Mouse (Mus musculus): ENCODE measurements around the gene Cnr2.

Gene Cnr2

DNA sequence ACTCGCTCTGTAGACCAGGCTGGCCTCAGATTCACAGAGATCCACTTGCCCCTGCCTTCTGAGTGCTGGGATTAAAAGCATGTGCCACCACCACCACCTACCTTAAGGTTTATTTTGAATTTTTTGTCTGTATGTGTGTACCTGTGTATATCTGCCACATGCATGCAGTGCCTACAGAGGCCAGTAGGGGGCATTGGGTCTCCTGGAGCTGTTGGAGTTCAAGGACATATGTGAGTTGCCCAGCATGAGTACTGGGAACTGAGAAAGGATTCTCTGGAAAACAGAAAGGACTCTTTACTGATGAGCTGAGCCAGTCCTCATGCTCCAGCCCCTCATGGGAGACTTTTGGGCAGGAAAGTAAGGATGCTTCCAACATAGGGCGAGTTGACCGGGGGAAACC is 56.3 kb downstream of the Cnr2 start:
- in situ Hi-C loops (cut with MboI; ENCODE audit: unreplicated experiment in 2 of 2): loop anchor here (5.0 to 10.0 kb wide), 2 partner anchors 203 to 211 kb away; no protein-coding TSS in a partner anchor

DNA sequence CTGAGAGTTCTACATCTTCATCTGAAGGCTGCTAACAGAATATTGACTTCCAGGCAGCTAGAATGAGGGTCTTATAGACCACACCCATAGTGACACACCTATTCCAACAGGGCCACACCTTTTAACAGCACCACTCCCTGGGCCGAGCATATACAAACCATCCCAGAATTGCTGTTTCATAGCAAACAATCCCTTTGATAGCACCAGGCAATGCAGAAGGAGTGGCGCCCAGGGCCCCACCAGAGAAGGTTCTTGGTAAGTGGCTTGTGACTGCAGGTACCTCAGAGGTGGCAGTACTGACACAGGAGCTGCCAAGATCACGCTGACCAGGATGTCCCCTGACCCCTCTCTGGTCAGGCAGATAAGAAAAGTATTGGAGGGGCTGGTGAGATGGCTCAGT is 58.0 kb downstream of the Cnr2 start:
- in situ Hi-C loops (cut with MboI; ENCODE audit: unreplicated experiment in 2 of 2): loop anchor here (5.0 to 10.0 kb wide), 2 partner anchors 202 to 209 kb away; no protein-coding TSS in a partner anchor

DNA sequence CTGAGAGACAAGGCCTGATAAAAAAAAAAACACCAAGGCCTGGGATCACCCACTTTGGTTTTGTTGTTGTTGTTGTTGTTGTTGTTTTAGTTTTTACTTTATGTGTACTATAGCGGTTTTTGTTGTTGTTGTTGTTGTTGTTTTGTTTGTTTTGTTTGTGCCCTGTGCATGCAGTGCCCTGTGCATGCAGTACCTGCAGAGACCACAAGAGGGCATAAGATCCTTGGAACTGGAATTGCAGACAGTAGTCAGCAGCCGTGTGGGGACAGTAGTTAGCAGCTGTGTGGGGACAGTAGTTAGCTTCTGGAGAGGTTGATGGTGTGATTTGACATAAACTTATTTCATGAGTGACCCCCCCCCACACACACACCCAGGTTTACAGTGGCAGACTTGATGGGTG is 59.0 kb downstream of the Cnr2 start:
- in situ Hi-C loops (cut with MboI; ENCODE audit: unreplicated experiment in 2 of 2): loop anchor here (5.0 to 10.0 kb wide), 2 partner anchors 201 to 208 kb away; no protein-coding TSS in a partner anchor

DNA sequence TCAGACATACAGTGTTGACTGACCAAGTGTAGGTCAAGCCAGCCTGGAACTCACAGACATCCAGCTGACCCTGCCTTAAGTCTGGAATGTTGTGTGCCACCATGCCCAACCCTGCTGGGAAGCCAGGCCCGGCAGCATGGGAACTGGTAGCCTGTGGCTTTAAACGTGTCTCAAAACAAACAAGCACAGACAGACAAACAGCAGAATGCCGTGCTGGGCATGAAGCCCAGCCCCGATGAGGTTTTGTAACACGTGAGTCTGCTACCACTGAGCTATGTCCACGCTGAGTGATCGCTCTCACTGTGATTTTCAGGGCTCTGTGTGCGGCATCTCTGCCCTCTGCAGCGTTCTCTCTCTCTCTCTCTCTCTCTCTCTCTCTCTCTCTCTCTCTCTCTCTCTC is 60.7 kb downstream of the Cnr2 start:
- in situ Hi-C loops (cut with MboI; ENCODE audit: unreplicated experiment in 2 of 2): loop anchor here in 1 of 2 experiments (10.0 kb wide), 1 partner anchor 199 kb away; no protein-coding TSS in a partner anchor

DNA sequence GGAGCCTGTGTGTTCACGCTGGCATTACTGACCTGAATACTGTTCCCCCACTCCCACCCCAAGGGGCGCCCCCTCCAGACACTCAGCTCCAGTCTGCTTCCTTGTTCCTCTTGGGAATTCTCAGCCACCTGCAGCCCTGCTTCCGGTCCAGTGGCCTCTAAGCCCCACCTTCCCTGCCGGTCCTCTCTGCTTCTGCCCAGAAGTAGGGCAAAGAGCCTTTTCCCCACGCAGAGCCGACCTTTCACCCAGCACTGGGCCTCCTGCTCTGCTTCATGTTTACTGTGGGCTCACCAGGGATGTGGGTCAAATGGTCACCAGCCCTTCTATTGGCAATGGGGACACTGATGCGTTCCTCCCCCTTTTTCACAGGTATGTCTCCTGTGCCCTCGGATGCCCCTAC is 63.2 kb downstream of the Cnr2 start:
- in situ Hi-C loops (cut with MboI; ENCODE audit: unreplicated experiment in 2 of 2): loop anchor here in 1 of 2 experiments (10.0 kb wide), 1 partner anchor 196 kb away; no protein-coding TSS in a partner anchor

DNA sequence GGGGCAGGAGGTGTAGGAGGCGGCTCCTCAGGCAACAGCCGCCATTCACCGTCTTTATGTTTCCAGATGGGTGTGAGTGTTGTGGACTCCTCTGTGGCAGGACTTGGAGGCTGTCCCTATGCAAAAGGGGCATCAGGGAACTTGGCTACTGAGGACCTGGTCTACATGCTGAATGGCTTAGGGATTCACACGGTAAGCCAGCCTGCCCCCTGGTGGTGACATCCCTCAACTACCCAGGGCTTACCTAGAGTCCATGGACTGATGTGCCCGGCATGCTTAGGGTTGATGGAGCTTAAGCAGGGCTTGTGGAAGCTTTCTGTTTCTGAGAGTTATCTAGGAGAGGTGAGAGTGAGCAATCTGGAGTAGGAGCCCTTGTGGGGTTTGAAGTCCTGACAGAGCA is 65.5 kb downstream of the Cnr2 start:
- in situ Hi-C loops (cut with MboI; ENCODE audit: unreplicated experiment in 2 of 2): loop anchor here in 1 of 2 experiments (5.0 kb wide), 1 partner anchor 92 kb away; the partner anchor contains the start of gene Rpl11

DNA sequence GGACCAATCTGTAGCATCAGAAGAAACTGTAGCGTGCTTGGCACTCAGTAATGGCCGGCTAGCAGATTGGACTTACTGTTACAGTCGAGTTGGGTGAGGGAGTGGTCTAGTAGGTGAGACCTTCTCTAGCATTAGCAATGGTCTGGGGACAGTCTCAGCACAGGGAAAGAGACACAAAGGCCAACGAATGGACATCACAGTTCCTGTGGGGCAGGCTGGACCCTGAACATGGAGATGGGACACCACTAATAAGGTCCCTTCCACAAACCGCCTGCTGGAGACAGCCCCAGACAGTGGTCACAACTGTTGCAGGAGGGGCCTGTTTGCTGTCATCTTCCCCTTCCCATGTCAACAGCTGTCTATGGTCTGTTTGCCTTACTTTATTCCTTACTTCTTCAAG is 66.5 kb downstream of the Cnr2 start:
- in situ Hi-C loops (cut with MboI; ENCODE audit: unreplicated experiment in 2 of 2): loop anchor here in 1 of 2 experiments (5.0 kb wide), 1 partner anchor 91 kb away; the partner anchor contains the start of gene Rpl11

DNA sequence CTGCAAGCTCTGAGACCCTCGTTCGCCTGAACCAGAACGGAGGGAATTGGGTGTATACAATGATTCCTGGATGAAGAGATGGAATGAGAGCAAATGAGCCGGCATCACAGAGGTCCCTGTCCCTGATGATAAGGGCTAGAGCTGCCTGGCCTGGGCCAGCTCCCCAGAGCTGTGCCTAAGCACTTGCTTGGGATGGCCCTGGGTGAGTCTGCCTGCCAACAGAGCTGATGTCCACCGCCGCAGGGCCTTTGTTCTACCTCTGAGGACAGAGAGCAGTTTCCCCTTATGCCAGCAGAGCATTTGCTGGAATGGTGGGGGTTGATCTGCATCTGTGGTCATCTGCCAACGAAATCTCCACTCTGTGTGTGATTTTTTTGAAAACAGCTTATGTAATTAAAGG is 67.0 kb downstream of the Cnr2 start:
- in situ Hi-C loops (cut with MboI; ENCODE audit: unreplicated experiment in 2 of 2): loop anchor here in 1 of 2 experiments (5.0 kb wide), 1 partner anchor 90 kb away; the partner anchor contains the start of gene Rpl11

DNA sequence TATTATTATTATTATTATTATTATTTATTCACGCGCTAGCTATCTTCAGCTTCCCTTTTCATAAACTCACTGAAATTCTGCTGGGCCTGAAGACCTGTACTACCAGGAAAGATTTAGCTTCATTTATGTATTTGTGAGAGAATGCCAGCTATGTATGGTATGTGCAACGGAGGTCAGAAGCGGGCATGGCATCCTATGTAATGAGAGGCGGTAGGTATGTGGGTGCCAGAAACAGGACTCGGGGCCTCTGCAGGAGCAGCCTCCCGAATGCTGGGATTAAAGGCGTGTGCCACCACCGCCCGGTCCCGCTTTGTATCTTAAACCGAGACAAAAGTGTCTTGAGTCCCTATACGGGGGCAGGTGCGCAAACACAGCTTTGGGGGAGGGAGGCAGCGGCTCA is 67.8 kb downstream of the Cnr2 start:
- in situ Hi-C loops (cut with MboI; ENCODE audit: unreplicated experiment in 2 of 2): loop anchor here in 1 of 2 experiments (5.0 kb wide), 1 partner anchor 89 kb away; the partner anchor contains the start of gene Rpl11

DNA sequence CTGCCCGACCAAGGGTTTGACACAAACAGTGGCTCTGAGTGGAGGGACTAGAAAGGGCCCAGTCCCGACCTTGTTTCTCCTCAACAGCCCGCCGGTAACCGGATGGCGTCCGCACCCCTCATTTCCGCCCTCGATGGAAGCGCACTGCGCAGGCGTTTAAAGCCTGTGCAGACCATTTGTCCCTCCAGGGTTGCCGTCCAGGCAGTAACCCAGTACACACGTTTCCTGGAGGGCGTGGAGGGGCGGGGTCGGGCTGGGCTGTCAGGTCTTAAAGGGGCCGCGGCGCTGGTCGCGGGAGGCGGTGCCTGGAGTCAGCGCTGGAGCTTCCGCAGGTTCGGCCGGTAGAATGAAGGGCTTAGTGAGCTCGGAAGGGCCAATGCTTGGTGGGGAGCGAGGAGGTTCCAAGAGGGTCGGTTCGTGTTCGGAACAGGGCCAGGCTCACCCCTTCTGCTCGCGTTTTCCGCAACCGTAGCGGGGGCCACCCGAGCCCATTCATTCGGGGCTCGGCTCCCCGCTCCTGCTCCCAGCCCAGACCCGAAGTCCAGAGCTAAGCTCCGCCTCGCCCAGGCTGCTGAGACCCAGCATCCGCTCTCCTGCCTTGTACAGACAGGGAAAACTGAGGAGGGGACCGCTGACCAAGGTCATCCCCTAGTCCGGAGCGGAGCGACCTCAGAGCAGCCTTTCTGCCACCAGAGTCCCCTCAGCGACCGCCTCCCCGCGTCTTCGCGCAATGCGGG is 68.4 kb downstream of the Cnr2 start, which contains the start of gene Gale:
Gale (plus strand) TSS at position 271 of the 737 bp plus-strand sequence.
- in situ Hi-C loops (cut with MboI; ENCODE audit: unreplicated experiment in 2 of 2): loop anchor here in 1 of 2 experiments (5.0 kb wide), 1 partner anchor 89 kb away; the partner anchor contains the start of gene Rpl11

DNA sequence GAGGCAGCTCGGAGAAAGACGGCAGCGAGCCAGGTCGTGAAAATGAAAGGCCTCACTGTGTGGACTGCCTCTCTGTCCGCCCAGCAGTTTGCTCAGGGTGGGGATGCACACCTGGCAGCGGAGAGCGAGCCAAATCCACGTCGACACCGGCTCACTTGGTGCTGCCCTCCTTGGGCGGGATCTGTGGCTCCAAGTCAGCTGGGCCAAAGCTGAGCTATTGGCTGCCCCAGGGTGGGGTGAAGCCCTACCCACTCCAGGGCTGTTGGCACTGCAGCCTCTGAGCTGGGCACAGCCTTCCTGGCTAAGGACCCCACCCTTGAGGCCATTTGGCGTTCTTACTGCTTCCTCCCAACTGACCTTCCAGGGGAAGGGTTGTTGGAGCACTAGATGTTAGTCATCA is 69.2 kb downstream of the Cnr2 start:
- in situ Hi-C loops (cut with MboI; ENCODE audit: unreplicated experiment in 2 of 2): loop anchor here in 1 of 2 experiments (5.0 kb wide), 1 partner anchor 88 kb away; the partner anchor contains the start of gene Rpl11

DNA sequence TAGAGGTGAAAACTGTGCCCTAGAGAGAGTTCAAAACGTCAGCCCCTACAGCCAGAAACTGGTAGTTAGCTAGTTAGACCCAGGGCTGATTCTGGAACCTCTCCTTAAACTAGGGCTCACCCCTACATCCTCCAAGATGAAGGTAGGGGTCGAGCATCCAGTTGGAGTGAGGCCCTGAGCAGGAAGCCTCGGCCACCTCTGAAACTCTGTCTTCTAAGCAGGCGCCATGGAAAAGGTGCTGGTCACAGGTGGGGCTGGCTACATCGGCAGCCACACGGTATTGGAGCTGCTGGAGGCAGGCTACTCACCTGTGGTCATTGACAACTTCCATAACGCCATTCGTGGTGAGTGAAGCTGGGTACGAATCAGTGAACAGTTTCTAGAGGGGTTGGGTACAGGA is 69.9 kb downstream of the Cnr2 start:
- in situ Hi-C loops (cut with MboI; ENCODE audit: unreplicated experiment in 2 of 2): no loop called here

DNA sequence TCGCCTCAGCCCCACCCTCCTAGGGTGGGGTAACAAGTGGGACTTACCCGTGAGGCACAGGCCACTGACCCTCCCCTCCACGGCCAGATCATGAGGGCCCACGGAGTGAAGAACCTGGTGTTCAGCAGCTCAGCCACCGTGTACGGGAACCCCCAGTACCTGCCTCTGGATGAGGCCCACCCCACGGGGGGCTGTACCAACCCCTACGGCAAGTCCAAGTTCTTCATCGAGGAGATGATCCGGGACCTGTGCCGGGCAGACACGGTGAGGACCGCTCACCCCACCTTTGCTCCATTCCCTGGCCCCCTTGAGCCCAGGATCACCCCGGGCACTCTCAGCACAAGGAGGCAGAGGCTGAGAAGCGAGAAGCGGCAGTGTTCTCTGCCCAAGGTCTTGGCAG is 71.1 kb downstream of the Cnr2 start:
- in situ Hi-C loops (cut with MboI; ENCODE audit: unreplicated experiment in 2 of 2): no loop called here

DNA sequence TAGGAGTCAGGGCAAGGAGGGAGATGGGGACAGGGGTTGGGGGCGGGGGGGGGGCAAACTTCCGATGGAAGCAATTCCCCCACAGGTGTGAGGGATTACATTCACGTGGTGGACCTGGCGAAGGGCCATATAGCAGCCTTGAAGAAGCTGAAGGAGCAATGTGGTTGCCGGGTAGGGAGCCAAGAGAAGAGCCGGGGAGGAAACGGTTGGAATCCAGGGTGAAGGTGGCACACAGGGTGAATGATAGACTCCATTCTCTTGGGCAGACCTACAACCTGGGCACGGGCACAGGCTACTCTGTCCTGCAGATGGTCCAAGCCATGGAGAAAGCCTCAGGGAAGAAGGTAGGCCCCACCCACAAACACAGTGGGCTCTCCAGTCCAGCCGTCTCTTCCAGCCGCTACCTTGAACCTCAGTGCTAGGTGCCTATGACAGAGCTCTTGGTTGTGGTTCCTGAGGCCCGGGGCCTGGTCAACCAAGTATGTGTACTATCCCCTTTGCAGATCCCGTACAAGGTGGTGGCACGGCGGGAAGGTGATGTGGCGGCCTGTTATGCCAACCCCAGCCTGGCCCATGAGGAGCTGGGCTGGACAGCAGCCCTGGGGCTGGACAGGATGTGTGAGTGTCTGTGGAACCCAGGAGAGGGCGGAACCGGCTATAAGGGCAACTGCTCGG is 72.0 kb downstream of the Cnr2 start:
- in situ Hi-C loops (cut with MboI; ENCODE audit: unreplicated experiment in 2 of 2): no loop called here

DNA sequence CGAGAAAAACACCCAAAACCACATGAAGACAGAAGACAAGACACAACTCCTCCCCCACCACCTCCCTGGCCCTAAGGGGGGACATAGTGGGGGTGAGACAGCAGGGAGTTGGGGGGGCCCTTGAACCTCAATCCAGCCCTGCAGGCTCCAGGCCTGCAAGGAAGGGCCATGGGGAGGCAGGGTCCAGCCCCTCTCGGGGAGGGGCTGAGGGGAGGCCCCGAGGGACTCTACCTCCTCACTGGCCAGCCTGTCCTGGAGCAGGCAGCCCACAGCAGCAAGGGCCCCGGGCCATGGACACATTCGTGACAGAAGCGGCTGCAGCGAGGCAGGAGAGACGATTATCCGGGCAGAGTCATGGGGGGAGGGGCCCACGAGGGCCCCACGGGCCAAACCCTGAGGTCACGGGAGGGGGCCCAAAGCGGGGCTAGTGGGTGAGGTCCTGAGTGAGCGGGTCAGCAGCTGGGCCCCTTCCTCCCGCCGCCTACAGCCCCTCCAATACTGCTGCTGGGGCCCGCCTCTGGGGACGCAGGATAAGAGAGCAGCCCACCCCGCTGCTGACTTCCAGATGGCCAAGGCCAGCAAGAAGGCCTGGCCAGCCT is 73.2 kb downstream of the Cnr2 start:
- in situ Hi-C loops (cut with MboI; ENCODE audit: unreplicated experiment in 2 of 2): no loop called here

DNA sequence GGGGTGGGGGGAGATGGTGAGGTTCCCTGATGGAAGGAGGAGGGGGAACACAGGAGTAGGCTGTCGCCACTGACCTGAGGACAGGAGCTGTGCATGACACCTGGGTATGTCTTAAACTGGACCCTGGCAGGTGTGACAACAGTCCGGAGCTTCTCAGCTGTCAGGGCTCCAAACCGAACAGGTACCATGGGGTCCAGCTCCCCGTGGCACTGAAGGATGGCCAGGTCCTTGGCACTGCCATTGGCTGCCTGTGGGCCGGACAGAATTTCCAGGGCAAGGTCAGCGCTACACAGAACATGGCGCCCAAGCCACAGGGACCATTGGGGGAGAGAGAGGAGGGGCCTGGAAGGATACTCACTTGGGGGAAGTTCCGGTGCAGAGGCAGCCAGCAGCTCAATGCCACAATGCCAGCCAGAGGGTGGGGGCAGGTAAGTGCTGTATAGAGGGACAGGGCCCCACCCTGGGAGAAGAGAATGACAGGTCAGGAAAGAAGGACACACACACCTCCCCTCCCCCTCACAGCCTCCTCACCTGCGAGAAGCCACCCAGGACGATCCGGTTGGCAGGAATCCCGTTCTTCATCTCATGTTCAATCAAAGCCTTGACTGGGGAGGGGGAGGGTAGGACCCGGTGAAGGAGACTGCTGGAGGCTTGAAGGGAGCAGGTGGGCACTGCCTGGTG is 74.0 kb downstream of the Cnr2 start:
- in situ Hi-C loops (cut with MboI; ENCODE audit: unreplicated experiment in 2 of 2): no loop called here

Data from v-Abl transformed pro-B cells (cell line).